Mouse (Mus musculus) midbrain, embryonic 16.5 days (tissue): ENCODE data around the gene 5031439G07Rik. TPM values are rescaled to one million over a fixed set of nuclear protein-coding genes. Genes with fewer than 3 reads are reported as not detected.
A peak's percentile ranks its signal among the peaks of the same experiment; 100 is the strongest.
"Not testable (repeated sequence)": the region's sequence is repeated elsewhere in the genome, so short reads cannot be mapped to it uniquely, and the experiment has no call there.

Experiments
- ATAC-seq: fragments of 200-750 bp; cut with Nextera tagmentation; 2 replicates; pipeline ENCODE4 v1.8.0; 2017; ENCODE audit warnings: moderate TSS enrichment
- H3K27ac ChIP-seq: fragments of 300-500 bp; sonication (generic); 2 replicates; pipeline ENCODE4 v1.5.1; 2014; ENCODE audit warnings: mild to moderate bottlenecking, low read length, mixed read lengths
- H3K27me3 ChIP-seq: fragments of 300-500 bp; sonication (generic); 2 replicates; pipeline ENCODE4 v1.6.1; 2014; ENCODE audit warnings: low read depth, low read length, mixed read lengths; ENCODE audit not compliant: control insufficient read depth, insufficient read depth
- H3K36me3 ChIP-seq: fragments of 300-500 bp; sonication (generic); 2 replicates; pipeline ENCODE4 v1.6.1; 2014; ENCODE audit warnings: mild to moderate bottlenecking, low read length, moderate library complexity, mixed read lengths; ENCODE audit not compliant: control insufficient read depth, insufficient read depth
- H3K4me1 ChIP-seq: fragments of 300-500 bp; sonication (generic); 2 replicates; pipeline ENCODE4 v1.6.1; 2014; ENCODE audit warnings: mild to moderate bottlenecking, low read length, mixed read lengths; ENCODE audit not compliant: control insufficient read depth, insufficient read depth
- H3K4me2 ChIP-seq: fragments of 300-500 bp; sonication (generic); 2 replicates; pipeline ENCODE4 v1.6.1; 2014; ENCODE audit warnings: mild to moderate bottlenecking, low read length, mixed read lengths
- H3K4me3 ChIP-seq: fragments of 300-500 bp; sonication (generic); 2 replicates; pipeline ENCODE4 v1.5.1; 2014; ENCODE audit warnings: low read depth, mild to moderate bottlenecking, low read length, moderate library complexity, mixed read lengths
- H3K9ac ChIP-seq: fragments of 300-500 bp; sonication (generic); 2 replicates; pipeline ENCODE4 v1.6.1; 2014; ENCODE audit warnings: low read depth, low read length, mixed read lengths
- H3K9me3 ChIP-seq: fragments of 300-500 bp; sonication (generic); replicated peaks from 2 replicates; pipeline ENCODE4 v1.6.1; 2014; ENCODE audit warnings: mild to moderate bottlenecking, low read length, mixed read lengths; ENCODE audit not compliant: control insufficient read depth, poor library complexity, severe bottlenecking
- WGBS: fragments of 180-500 bp; shearing (Covaris S2); extraction: QIAGEN DNeasy Blood & Tissue Kit; methylation state at CpG from one replicate; pipeline ENCODE4 v1.1.7; 2014; 5-methylcytosine and 5-hydroxymethylcytosine counted together
- polyA plus RNA-seq: library from polyadenylated mRNA; unstranded; fragments of >200 nt; fragmentation: Nextera tagmentation; extraction: Ambion mirVana; gene quantifications from 2 replicates; pipeline ENCODE4 v1.2.1, GENCODE M21; 2015

The 5031439G07Rik gene
- 24.5 and 25.9 TPM in 2 replicates for polyA plus RNA-seq

DNA sequence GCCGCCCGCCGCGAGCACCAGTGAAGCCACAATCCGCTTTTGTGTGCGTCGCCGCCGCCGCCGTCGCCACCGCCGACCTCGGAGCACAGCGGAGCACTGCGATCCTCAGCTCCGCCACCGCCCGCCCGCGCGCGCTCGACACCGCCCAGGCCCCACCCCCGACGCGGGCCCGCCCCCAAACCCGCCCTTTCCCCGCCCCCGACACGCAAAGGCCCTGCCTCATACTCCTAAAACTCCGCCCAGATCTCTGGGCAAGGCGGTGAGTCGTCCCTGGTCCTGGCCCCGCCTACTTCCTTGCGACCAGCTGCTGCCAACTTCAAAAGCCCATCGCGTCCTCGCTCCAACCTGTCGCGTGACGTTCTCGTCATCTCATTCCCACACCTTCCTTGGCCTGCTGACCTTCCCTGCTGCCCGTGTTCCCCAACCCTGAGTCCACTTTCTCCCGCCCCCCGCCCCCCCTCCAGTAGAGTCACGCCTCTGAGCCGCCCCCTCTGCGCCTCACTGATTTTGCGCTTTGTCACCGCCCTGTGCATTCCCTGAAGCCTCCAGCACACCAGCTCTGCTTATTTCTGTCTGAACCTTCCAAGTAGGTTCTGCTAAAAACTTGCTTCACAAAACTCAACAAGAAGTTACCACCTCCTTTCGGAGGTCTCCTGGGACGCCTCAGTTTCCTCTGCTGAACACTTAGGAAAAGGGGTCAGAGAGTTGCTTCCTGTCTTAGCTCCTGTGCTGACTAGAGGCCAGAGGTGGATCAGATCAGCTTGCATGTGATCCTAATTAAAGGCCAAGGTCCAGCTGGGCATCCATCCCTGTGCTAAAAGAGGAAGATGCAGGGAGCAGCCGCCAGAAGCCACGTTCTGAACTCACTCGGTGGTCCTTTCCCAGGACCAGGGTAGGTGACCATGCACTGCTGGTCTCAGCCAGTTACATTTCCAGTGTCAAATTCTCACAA lies at the start of gene 5031439G07Rik:
5031439G07Rik (minus strand) TSS at position 678 of the 952 bp plus-strand sequence.
- peak; percentile 86 for ATAC-seq
- peak within 1 kb of the TSS; percentile 78 for H3K4me2 ChIP-seq
- H3K9ac ChIP-seq, result peak within 1 kb of the TSS; percentile 93
- no peaks in the 10 kb centered on the region for H3K9me3 ChIP-seq
- H3K27me3 ChIP-seq, result no peaks in the 10 kb centered on the region
- 1% methylated on average over 54 of the region's 59 CpGs for WGBS
- peaks cover 23% of the 10 kb centered on the region for H3K4me1 ChIP-seq
- peak within 1 kb of the TSS; percentile 84 for H3K4me3 ChIP-seq
- H3K36me3 ChIP-seq, result no peaks in the 10 kb centered on the region
- H3K27ac ChIP-seq, result peak within 1 kb of the TSS; percentile 79

DNA sequence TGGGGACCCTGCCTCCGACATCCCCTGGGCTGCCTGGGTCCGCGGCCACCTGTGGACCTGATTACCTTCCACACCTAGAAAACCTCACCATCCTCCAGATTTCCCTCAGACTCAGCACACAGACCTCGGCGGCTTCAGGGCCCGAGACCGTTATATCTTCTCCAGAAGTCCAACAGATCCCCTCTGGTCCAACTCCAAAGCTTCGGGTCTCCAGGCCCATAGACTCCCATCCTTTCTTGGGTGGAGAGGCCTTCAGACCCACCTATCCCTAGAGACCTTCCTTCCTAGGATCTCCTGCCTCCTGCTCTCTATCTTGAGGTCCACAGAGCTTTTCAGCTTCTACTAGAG lies 49.0 kb upstream of the 5031439G07Rik start:
- H3K27ac ChIP-seq, result no peak overlapping the region
- no peaks in the 10 kb centered on the region for H3K27me3 ChIP-seq
- no peaks in the 10 kb centered on the region for H3K9me3 ChIP-seq
- H3K4me3 ChIP-seq, result peak overlapping the region; percentile 65
- H3K4me1 ChIP-seq, result peaks cover 24% of the 10 kb centered on the region
- 5% methylated on average over 8 of the region's 8 CpGs for WGBS
- no peak; the same call in 1 of the 2 replicates for ATAC-seq
- no peaks in the 10 kb centered on the region for H3K36me3 ChIP-seq
- peak overlapping the region; percentile 89 for H3K9ac ChIP-seq
- peak overlapping the region; percentile 76 for H3K4me2 ChIP-seq

DNA sequence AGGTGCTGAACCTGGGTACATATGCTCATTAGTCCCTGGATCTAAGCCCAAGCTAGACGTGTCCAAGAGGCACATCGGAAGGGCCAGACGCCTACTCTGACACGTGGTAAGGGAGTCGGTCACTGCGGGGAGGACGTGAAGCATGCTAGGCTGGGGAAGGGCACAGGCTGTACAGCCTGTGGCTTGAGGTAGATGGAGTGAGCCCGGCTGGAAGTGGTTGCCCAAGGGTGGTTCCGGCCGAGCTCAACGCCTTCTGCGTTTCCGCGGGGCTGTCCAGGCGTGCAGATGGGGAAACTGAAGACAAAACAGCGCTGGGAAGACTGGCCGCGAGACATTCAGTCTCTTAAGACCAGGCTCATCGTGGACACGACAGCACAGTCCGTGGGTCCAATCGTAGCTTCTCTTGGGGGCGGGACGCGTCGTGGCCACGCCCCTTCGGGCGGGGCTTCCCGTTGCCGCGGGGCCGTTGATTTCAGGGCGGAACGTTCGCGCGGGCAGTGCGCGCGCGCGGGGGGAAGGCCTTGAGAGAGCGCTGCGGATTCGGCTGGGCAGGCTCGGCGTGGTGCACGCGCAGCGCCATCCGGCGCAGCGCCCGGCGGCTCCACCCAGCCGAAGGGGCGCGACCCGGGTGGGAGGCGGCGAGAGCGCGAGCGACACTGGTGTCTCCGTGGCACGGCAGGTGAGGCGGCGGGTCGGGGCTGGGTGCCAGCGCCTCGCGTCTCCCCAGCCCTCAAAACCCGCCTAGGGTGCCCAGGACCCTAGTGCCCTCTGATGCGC lies 48.4 kb upstream of the 5031439G07Rik start:
- Histone ChIP-seq H3K9me3 (no peaks in the 10 kb centered on the region), H3K27me3 (no peaks in the 10 kb centered on the region), H3K4me3 (peak overlapping the region; percentile 65), H3K4me2 (peak overlapping the region; percentile 76), H3K9ac (peak overlapping the region; percentile 89), H3K27ac (peak overlapping the region; percentile 47; the same call in 1 of the 2 replicates), H3K4me1 (peaks cover 19% of the 10 kb centered on the region), H3K36me3 (no peaks in the 10 kb centered on the region)
- under 1% methylated on average over 75 of the region's 75 CpGs for WGBS
- peak; percentile 94 for ATAC-seq

DNA sequence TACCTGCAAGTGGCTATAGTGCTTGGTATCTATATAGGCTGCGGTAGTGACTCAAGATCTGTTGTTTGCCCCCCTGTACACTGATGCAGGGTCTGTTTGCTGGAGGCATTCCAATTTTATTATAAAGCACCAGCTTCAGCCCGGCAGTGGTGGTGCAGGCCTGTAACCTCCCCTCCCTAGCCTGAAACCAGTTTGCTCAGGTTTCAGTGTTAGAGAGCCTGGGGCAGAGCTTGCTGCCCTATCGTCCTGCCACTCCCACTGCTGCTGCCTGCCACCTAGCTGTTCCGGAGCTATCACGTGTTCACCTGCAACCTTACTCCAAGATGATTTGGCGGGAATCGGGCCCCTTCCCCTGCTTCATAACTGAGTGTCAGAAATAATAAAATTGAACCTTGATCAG lies 45.6 kb upstream of the 5031439G07Rik start:
- not testable (repeated sequence) for H3K9me3 ChIP-seq, H3K27me3 ChIP-seq, ATAC-seq, H3K36me3 ChIP-seq, H3K4me3 ChIP-seq, H3K27ac ChIP-seq, H3K4me2 ChIP-seq, H3K9ac ChIP-seq
- 62% methylated on average over 7 of the region's 7 CpGs for WGBS
- H3K4me1 ChIP-seq, result peaks cover 14% of the 10 kb centered on the region

DNA sequence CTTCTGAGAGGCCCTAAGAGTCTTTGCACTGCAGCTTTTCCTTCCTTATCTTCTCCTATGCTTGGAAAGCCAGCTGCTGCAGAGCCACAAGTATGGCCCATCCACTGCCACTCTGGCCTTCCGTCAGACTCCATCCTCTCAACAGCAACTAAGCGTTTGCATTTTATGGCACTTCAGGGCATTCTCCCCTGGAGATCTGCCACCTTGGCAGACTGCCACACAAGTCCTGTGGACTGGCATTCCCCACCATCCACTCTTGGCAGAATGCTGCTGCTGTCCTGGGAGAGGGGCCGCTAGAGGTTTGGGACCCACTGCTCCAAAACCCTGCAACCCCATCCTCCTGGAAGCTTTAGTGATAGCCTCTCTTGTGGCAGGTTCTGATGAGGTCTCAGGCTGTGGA lies 43.5 kb upstream of the 5031439G07Rik start:
- ATAC-seq, result no peak
- Histone ChIP-seq H3K4me2 (no peak overlapping the region), H3K4me1 (no peaks in the 10 kb centered on the region), H3K9ac (no peak overlapping the region), H3K36me3 (no peaks in the 10 kb centered on the region), H3K27ac (no peak overlapping the region), H3K27me3 (no peaks in the 10 kb centered on the region), H3K4me3 (no peak overlapping the region), H3K9me3 (no peaks in the 10 kb centered on the region)
- WGBS, result 70% methylated on average over 3 of the region's 3 CpGs

DNA sequence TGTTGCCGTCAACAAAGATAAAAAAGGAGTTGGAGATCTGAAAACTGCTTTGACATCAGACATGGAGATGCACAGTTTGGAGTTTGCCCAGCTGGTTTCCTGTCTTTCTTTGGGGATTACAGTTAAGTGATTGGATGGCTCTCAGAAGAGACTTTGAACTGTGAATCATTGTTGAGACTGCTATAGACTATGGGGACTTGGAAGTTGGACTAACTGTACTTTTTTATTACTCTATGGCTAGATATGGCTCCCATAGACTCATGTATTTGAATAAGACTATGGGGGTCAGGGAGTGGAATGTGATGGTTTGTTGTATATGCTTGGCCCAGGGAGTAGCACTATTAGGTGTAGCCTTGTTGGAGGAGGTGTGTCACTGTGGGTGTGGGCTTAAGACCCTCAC lies 42.3 kb upstream of the 5031439G07Rik start:
- WGBS, result 62% methylated on average over 1 of the region's 1 CpGs
- H3K9ac ChIP-seq, H3K4me1 ChIP-seq, H3K36me3 ChIP-seq, H3K27me3 ChIP-seq, ATAC-seq, H3K4me2 ChIP-seq, H3K4me3 ChIP-seq, H3K9me3 ChIP-seq, H3K27ac ChIP-seq: not testable (repeated sequence)

DNA sequence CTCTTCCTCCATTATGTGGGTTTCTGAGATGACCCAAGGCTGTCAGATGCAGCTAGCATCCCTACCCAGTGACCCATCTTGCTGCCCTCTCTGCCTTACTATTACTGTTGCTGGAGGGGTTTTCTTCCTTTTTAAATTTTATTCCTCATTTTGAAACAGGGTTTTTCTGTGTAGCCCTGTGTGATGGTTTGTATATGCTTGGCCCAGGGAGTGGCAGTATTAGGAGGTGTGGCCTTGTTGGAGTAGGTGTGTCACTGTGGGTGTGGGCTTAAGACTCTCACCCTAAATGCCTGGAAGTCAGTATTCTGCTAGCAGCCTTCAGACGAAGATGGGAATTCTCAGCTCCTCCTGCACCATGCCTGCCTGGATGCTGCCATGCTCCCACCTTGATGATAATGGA lies 40.3 kb upstream of the 5031439G07Rik start, which contains the start of gene Fam118a:
Fam118a (plus strand) TSS at position 301 of the 400 bp plus-strand sequence.
- 47% methylated on average over 1 of the region's 1 CpGs for WGBS
- not testable (repeated sequence) for H3K27me3 ChIP-seq, H3K9me3 ChIP-seq, H3K36me3 ChIP-seq, H3K4me3 ChIP-seq, H3K27ac ChIP-seq, H3K4me1 ChIP-seq, ATAC-seq, H3K4me2 ChIP-seq, H3K9ac ChIP-seq

DNA sequence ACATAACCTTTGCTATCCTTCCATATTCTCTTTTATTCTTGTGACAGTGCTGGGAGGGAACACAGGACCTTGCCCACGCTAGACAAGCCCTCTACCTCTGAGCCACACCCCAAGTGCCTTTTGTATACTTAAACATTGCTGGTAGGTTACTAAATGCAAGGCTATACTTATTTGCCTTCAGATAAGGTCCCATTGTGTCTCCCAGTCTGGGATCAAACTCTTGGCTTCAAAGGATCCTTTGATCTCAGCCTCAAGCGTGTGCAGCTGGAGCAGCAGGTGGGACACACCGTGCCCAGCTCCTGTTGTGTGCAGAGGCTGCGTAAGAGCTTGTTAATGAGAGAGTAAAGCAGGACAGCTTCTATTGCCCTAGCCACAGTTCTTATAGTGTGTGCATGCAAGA lies 39.4 kb upstream of the 5031439G07Rik start:
- Histone ChIP-seq H3K4me1 (no peaks in the 10 kb centered on the region), H3K4me2 (no peak overlapping the region), H3K27me3 (no peaks in the 10 kb centered on the region), H3K9ac (no peak overlapping the region), H3K27ac (no peak overlapping the region), H3K36me3 (no peaks in the 10 kb centered on the region), H3K4me3 (no peak overlapping the region), H3K9me3 (no peaks in the 10 kb centered on the region)
- WGBS, result 32% methylated on average over 4 of the region's 4 CpGs
- no peak for ATAC-seq

DNA sequence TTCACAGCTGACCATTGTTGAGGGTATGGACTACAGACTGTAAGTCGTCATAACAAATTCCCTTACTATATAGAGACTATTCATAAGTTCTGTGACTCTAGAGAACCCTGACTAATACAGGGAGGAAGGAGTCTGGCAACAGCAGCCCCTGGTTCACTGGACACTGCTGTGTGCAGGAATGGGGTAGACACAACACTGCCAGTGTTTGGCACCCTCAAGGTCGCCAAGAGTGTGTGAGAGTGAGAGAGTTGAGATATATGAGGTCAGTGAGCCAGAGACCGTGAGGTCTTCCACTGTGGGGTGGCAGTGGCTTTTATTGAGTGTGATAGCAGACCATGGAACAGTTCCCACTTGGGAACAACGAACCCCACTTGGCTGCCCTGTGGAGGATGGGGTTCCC lies 37.8 kb upstream of the 5031439G07Rik start:
- WGBS, result 85% methylated on average over 4 of the region's 4 CpGs

More for the DNA sequence above, 37.8 kb upstream of the 5031439G07Rik start:
- no peak for ATAC-seq
- H3K4me2 ChIP-seq, result no peak overlapping the region
- no peaks in the 10 kb centered on the region for H3K9me3 ChIP-seq
- H3K4me3 ChIP-seq, result no peak overlapping the region
- no peaks in the 10 kb centered on the region for H3K4me1 ChIP-seq
- no peak overlapping the region for H3K27ac ChIP-seq
- H3K27me3 ChIP-seq, result no peaks in the 10 kb centered on the region
- H3K9ac ChIP-seq, result no peak overlapping the region
- H3K36me3 ChIP-seq, result no peaks in the 10 kb centered on the region
